Mouse (Mus musculus): ENCODE results near the gene Ubap2.

DNA sequence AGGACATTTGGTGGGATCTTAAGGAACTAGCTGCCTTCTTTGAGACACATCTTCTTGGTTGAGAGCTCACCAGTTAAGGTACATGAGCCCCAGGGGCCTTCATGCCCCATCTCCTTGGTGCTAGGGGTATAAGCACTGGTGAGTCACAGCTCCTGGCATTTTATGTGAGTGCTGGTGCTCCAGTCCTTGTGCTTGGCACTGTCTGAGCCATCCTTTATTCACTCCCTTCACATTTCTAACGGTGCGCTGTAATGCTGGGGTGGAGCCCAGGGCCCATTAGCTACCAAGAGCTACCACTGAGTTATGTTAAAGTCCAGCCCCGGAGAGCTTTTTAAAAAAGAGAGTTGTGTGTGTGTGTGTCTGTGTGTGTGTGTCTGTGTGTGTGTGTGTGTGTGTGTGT is 121.8 kb downstream of the Ubap2 start:
- no peak for TF ChIP-seq CTCF (IDR thresholded peaks at IDR 0.05)
- no peak for TF ChIP-seq POLR2A (IDR thresholded peaks at IDR 0.05; ENCODE audit: insufficient read depth, low read depth, low read length)
- no peak for TF ChIP-seq EP300 (IDR thresholded peaks at IDR 0.05; ENCODE audit: insufficient read depth, low read depth, low read length)

Data from heart, adult 2 months (tissue).